Mouse (Mus musculus) E14TG2a.4 (cell line): ENCODE measurements around the gene Nsd1.

Source experiments
- CTCF ChIP-seq: conservative IDR thresholded peaks from 2 replicates; pipeline ENCODE4 v1.5.1; 2014; ENCODE audit warnings: low read length
- NANOG ChIP-seq: IDR thresholded peaks from 2 replicates; pipeline ENCODE4 v1.6.1; 2014; ENCODE audit warnings: borderline replicate concordance, low read length, mixed read lengths

- TF ChIP-seq CTCF (no peak), NANOG (no peak)
Observed at GRCm38 (mm10) chr13:55255052-55255652, 45.6 kb downstream of the Nsd1 start.
